Mouse (Mus musculus): ENCODE measurements around the gene Creg2. TPM values are rescaled to one million over a fixed set of nuclear protein-coding genes. Genes with fewer than 3 reads are reported as not detected.
A peak's percentile ranks its signal among the peaks of the same experiment; 100 is the strongest.
"Not testable (repeated sequence)": the region's sequence is repeated elsewhere in the genome, so short reads cannot be mapped to it uniquely, and the experiment has no call there.

The Creg2 gene
- polyA plus RNA-seq, 2 experiments: 0.01 TPM; not detected in 1

- DNase-seq (ENCODE audit: low read depth in 3 of 3, low spot score in 3 of 3) (peak in 1 of 3 experiments; percentile 9), ATAC-seq (ENCODE audit: insufficient read depth) (peak; percentile 55; the same call in 1 of the 2 replicates)
- Histone ChIP-seq H3K4me1 (replicated peaks; ENCODE audit: control insufficient read depth in 2 of 2, insufficient read depth in 2 of 2, low read length in 1 of 2) (peaks cover 0 to 4% of the 10 kb centered on the region in 2 experiments; a peak in 1 of 4 replicates), H3K9me3 (ENCODE audit: control insufficient read depth, low read length) (no peaks in the 10 kb centered on the region), H3K4me3 (ENCODE audit: insufficient read depth in 1 of 2, low read depth in 2 of 2, low read length in 2 of 2) (no peak overlapping the region), H3K4me2 (ENCODE audit: low read depth) (no peak overlapping the region; the same call in 1 of the 2 replicates), H3K27ac (no peak overlapping the region), H3K27me3 (ENCODE audit: control insufficient read depth, insufficient read depth, low read length) (no peaks in the 10 kb centered on the region), H3K9ac (replicated peaks) (no peak overlapping the region), H3K36me3 (replicated peaks; ENCODE audit: control insufficient read depth, insufficient read depth, low read depth) (no peaks in the 10 kb centered on the region)
- no peak for TF ChIP-seq EP300 (IDR thresholded peaks at IDR 0.05; ENCODE audit: low read depth)
- no peak for TF ChIP-seq CTCF (IDR thresholded peaks at IDR 0.05; ENCODE audit: low read depth)
- 62% methylated on average over 4 of the region's 4 CpGs for WGBS (ENCODE audit: insufficient replicate concordance)
Measured at GRCm38 (mm10) chr1:39592090-39592489, 59.2 kb downstream of the Creg2 start.

- H3K9ac ChIP-seq (replicated peaks); H3K4me3 ChIP-seq (ENCODE audit: insufficient read depth in 1 of 2, low read depth in 2 of 2, low read length in 2 of 2); H3K4me1 ChIP-seq (replicated peaks; ENCODE audit: control insufficient read depth in 2 of 2, insufficient read depth in 2 of 2, low read length in 1 of 2); H3K27me3 ChIP-seq (ENCODE audit: control insufficient read depth, insufficient read depth, low read length); H3K36me3 ChIP-seq (replicated peaks; ENCODE audit: control insufficient read depth, insufficient read depth, low read depth); ATAC-seq (ENCODE audit: insufficient read depth); H3K27ac ChIP-seq; H3K9me3 ChIP-seq (ENCODE audit: control insufficient read depth, low read length); DNase-seq (ENCODE audit: low read depth in 3 of 3, low spot score in 3 of 3); H3K4me2 ChIP-seq (ENCODE audit: low read depth): not testable (repeated sequence)
- 46% methylated on average over 1 of the region's 1 CpGs for WGBS (ENCODE audit: insufficient replicate concordance)
Measured at GRCm38 (mm10) chr1:39591557-39591956, 59.7 kb downstream of the Creg2 start.

GRCm38 (mm10) chr1:39590193-39590592 lies 61.1 kb downstream of the Creg2 start:
- TF ChIP-seq CTCF (IDR thresholded peaks at IDR 0.05; ENCODE audit: low read depth): no peak
- no peak for TF ChIP-seq EP300 (IDR thresholded peaks at IDR 0.05; ENCODE audit: low read depth)
- H3K9me3 ChIP-seq (ENCODE audit: control insufficient read depth, low read length): no peaks in the 10 kb centered on the region
- ATAC-seq (ENCODE audit: insufficient read depth): no peak
- H3K4me2 ChIP-seq (ENCODE audit: low read depth): no peak overlapping the region
- DNase-seq (ENCODE audit: low read depth in 3 of 3, low spot score in 3 of 3): no peak
- no peaks in the 10 kb centered on the region for H3K36me3 ChIP-seq (replicated peaks; ENCODE audit: control insufficient read depth, insufficient read depth, low read depth)
- peaks cover 0 to 4% of the 10 kb centered on the region in 2 experiments; a peak in 1 of 4 replicates for H3K4me1 ChIP-seq (replicated peaks; ENCODE audit: control insufficient read depth in 2 of 2, insufficient read depth in 2 of 2, low read length in 1 of 2)
- no peak overlapping the region for H3K4me3 ChIP-seq (ENCODE audit: insufficient read depth in 1 of 2, low read depth in 2 of 2, low read length in 2 of 2)
- no peak overlapping the region for H3K9ac ChIP-seq (replicated peaks)
- H3K27ac ChIP-seq: no peak overlapping the region
- 34% methylated on average over 5 of the region's 5 CpGs for WGBS (ENCODE audit: insufficient replicate concordance)
- H3K27me3 ChIP-seq (ENCODE audit: control insufficient read depth, insufficient read depth, low read length): no peaks in the 10 kb centered on the region

- H3K36me3 ChIP-seq (replicated peaks; ENCODE audit: control insufficient read depth, insufficient read depth, low read depth): no peaks in the 10 kb centered on the region
- DNase-seq (ENCODE audit: low read depth in 3 of 3, low spot score in 3 of 3) (no peak), ATAC-seq (ENCODE audit: insufficient read depth) (no peak)
- no peak overlapping the region for H3K4me3 ChIP-seq (ENCODE audit: insufficient read depth in 1 of 2, low read depth in 2 of 2, low read length in 2 of 2)
- H3K9ac ChIP-seq (replicated peaks): no peak overlapping the region
- 52% methylated on average over 9 of the region's 9 CpGs for WGBS (ENCODE audit: insufficient replicate concordance)
- TF ChIP-seq CTCF (IDR thresholded peaks at IDR 0.05; ENCODE audit: low read depth) (no peak), EP300 (IDR thresholded peaks at IDR 0.05; ENCODE audit: low read depth) (no peak)
- no peak overlapping the region for H3K4me2 ChIP-seq (ENCODE audit: low read depth)
- no peaks in the 10 kb centered on the region for H3K27me3 ChIP-seq (ENCODE audit: control insufficient read depth, insufficient read depth, low read length)
- H3K4me1 ChIP-seq (replicated peaks; ENCODE audit: control insufficient read depth in 2 of 2, insufficient read depth in 2 of 2, low read length in 1 of 2): no peaks in the 10 kb centered on the region; a peak in 1 of 4 replicates
- H3K27ac ChIP-seq: no peak overlapping the region
- no peaks in the 10 kb centered on the region for H3K9me3 ChIP-seq (ENCODE audit: control insufficient read depth, low read length)
Measured at GRCm38 (mm10) chr1:39585416-39585815, 65.9 kb downstream of the Creg2 start.

- DNase-seq (ENCODE audit: low read depth in 3 of 3, low spot score in 3 of 3): no peak
- no peak overlapping the region for H3K27ac ChIP-seq
- TF ChIP-seq CTCF (IDR thresholded peaks at IDR 0.05; ENCODE audit: low read depth): no peak
- TF ChIP-seq EP300 (IDR thresholded peaks at IDR 0.05; ENCODE audit: low read depth): no peak
Measured at GRCm38 (mm10) chr1:39583173-39583572, 68.1 kb downstream of the Creg2 start.

More at GRCm38 (mm10) chr1:39583173-39583572, 68.1 kb downstream of the Creg2 start:
- H3K4me2 ChIP-seq (ENCODE audit: low read depth): no peak overlapping the region
- H3K9ac ChIP-seq (replicated peaks): no peak overlapping the region
- 64% methylated on average over 9 of the region's 9 CpGs for WGBS (ENCODE audit: insufficient replicate concordance)
- H3K36me3 ChIP-seq (replicated peaks; ENCODE audit: control insufficient read depth, insufficient read depth, low read depth): no peaks in the 10 kb centered on the region
- no peaks in the 10 kb centered on the region for H3K9me3 ChIP-seq (ENCODE audit: control insufficient read depth, low read length)
- no peaks in the 10 kb centered on the region for H3K27me3 ChIP-seq (ENCODE audit: control insufficient read depth, insufficient read depth, low read length)
- H3K4me3 ChIP-seq (ENCODE audit: insufficient read depth in 1 of 2, low read depth in 2 of 2, low read length in 2 of 2): no peak overlapping the region
- peaks cover 0 to 2% of the 10 kb centered on the region in 2 experiments; a peak in 1 of 4 replicates for H3K4me1 ChIP-seq (replicated peaks; ENCODE audit: control insufficient read depth in 2 of 2, insufficient read depth in 2 of 2, low read length in 1 of 2)
- ATAC-seq (ENCODE audit: insufficient read depth): no peak
